Mouse (Mus musculus) embryo, embryonic 11.5 days (tissue): ENCODE results near the gene Cdkn2aipnl.

Experiments
- DNase-seq: peaks from one replicate; pipeline ENCODE4 v3.0.0-alpha.2; 2012; ENCODE audit warnings: low read depth, low spot score

Cdkn2aipnl gene

GRCm38 (mm10) chr11:51946144-51946543, 21.3 kb upstream of the Cdkn2aipnl start:
- no peak for DNase-seq

GRCm38 (mm10) chr11:51949155-51949840, 18.2 kb upstream of the Cdkn2aipnl start:
- DNase-seq: no peak

- DNase-seq: no peak
Measured at GRCm38 (mm10) chr11:51949919-51950318, 17.5 kb upstream of the Cdkn2aipnl start.

- no peak for DNase-seq
Measured at GRCm38 (mm10) chr11:51951861-51952420, 15.5 kb upstream of the Cdkn2aipnl start.

GRCm38 (mm10) chr11:51956112-51956511, 11.3 kb upstream of the Cdkn2aipnl start:
- DNase-seq: no peak

GRCm38 (mm10) chr11:51957760-51958159, 9.7 kb upstream of the Cdkn2aipnl start:
- DNase-seq: no peak

GRCm38 (mm10) chr11:51959511-51959910, 8.0 kb upstream of the Cdkn2aipnl start:
- no peak for DNase-seq

GRCm38 (mm10) chr11:51960061-51960460, 7.4 kb upstream of the Cdkn2aipnl start:
- no peak for DNase-seq

GRCm38 (mm10) chr11:51960967-51961471, 6.4 kb upstream of the Cdkn2aipnl start:
- no peak for DNase-seq

GRCm38 (mm10) chr11:51961761-51962160, 5.7 kb upstream of the Cdkn2aipnl start:
- DNase-seq: no peak

GRCm38 (mm10) chr11:51962277-51962676, 5.2 kb upstream of the Cdkn2aipnl start:
- no peak for DNase-seq

GRCm38 (mm10) chr11:51966651-51967050, 810 bp upstream of the Cdkn2aipnl start:
- no peak for DNase-seq

- no peak for DNase-seq
Measured at GRCm38 (mm10) chr11:51968896-51969295, 1.4 kb downstream of the Cdkn2aipnl start.

- no peak for DNase-seq
Measured at GRCm38 (mm10) chr11:51969511-51969910, 2.0 kb downstream of the Cdkn2aipnl start.

- DNase-seq: no peak
Measured at GRCm38 (mm10) chr11:51971644-51972043, 4.2 kb downstream of the Cdkn2aipnl start.

GRCm38 (mm10) chr11:51999611-52000289, 32.3 kb downstream of the Cdkn2aipnl start:
- DNase-seq: peak; percentile 51

GRCm38 (mm10) chr11:52000290-52000962, 33.0 kb downstream of the Cdkn2aipnl start, which contains the start of gene Ube2b:
Gene Ube2b (minus strand): TSS chr11:52000762.
- peak; percentile 97 for DNase-seq

- DNase-seq: no peak
Measured at GRCm38 (mm10) chr11:52001341-52001740, 33.9 kb downstream of the Cdkn2aipnl start.

GRCm38 (mm10) chr11:52001861-52002260, 34.4 kb downstream of the Cdkn2aipnl start:
- no peak for DNase-seq

GRCm38 (mm10) chr11:52002842-52003504, 35.5 kb downstream of the Cdkn2aipnl start:
- no peak for DNase-seq

- no peak for DNase-seq
Measured at GRCm38 (mm10) chr11:52003505-52003771, 36.0 kb downstream of the Cdkn2aipnl start.
